Mouse (Mus musculus) retina, postnatal 1 day (tissue): Measurements from ENCODE around the gene Rgs10.

ENCODE experiments used
- DNase-seq: peaks from one replicate; pipeline ENCODE4 v3.0.0-alpha.2; 2012

Rgs10 gene

GRCm38 (mm10) chr7:128417930-128418779 is at the start of gene Rgs10:
Rgs10 (minus strand) TSS chr7:128418758.
- peak; percentile 82 for DNase-seq

GRCm38 (mm10) chr7:128462406-128462805 is 43.8 kb upstream of the Rgs10 start:
- peak; percentile 16 for DNase-seq

- peak; percentile 99 for DNase-seq
Observed at GRCm38 (mm10) chr7:128461285-128462215, 43.0 kb upstream of the Rgs10 start, which contains the start of gene Tial1. Tial1 (minus strand) TSS chr7:128461717.

- peak; percentile 57 for DNase-seq
Observed at GRCm38 (mm10) chr7:128460865-128461228, 42.3 kb upstream of the Rgs10 start.

GRCm38 (mm10) chr7:128460131-128460864 is 41.7 kb upstream of the Rgs10 start:
- DNase-seq, result peak; percentile 41

GRCm38 (mm10) chr7:128459791-128460130 is 41.2 kb upstream of the Rgs10 start:
- DNase-seq, result no peak

- DNase-seq, result no peak
Observed at GRCm38 (mm10) chr7:128458011-128458410, 39.5 kb upstream of the Rgs10 start.

- DNase-seq, result no peak
Observed at GRCm38 (mm10) chr7:128452731-128453130, 34.2 kb upstream of the Rgs10 start.

- DNase-seq, result no peak
Observed at GRCm38 (mm10) chr7:128440584-128440983, 22.0 kb upstream of the Rgs10 start.

- no peak for DNase-seq
Observed at GRCm38 (mm10) chr7:128439251-128439650, 20.7 kb upstream of the Rgs10 start.

GRCm38 (mm10) chr7:128438131-128438530 is 19.6 kb upstream of the Rgs10 start:
- no peak for DNase-seq

- peak; percentile 14 for DNase-seq
Observed at GRCm38 (mm10) chr7:128433213-128433612, 14.7 kb upstream of the Rgs10 start.

- DNase-seq, result no peak
Observed at GRCm38 (mm10) chr7:128432574-128432973, 14.0 kb upstream of the Rgs10 start.

GRCm38 (mm10) chr7:128422491-128422890 is 3.9 kb upstream of the Rgs10 start:
- no peak for DNase-seq

GRCm38 (mm10) chr7:128421701-128422100 is 3.1 kb upstream of the Rgs10 start:
- no peak for DNase-seq

GRCm38 (mm10) chr7:128419690-128420089 is 1.1 kb upstream of the Rgs10 start:
- no peak for DNase-seq

- peak; percentile 8 for DNase-seq
Observed at GRCm38 (mm10) chr7:128417226-128417929, 1.2 kb downstream of the Rgs10 start.

GRCm38 (mm10) chr7:128416664-128417063 is 1.9 kb downstream of the Rgs10 start:
- DNase-seq, result no peak

GRCm38 (mm10) chr7:128414433-128414832 is 4.1 kb downstream of the Rgs10 start:
- no peak for DNase-seq

- DNase-seq, result no peak
Observed at GRCm38 (mm10) chr7:128412071-128412833, 6.3 kb downstream of the Rgs10 start.

GRCm38 (mm10) chr7:128410708-128411413 is 7.7 kb downstream of the Rgs10 start:
- no peak for DNase-seq
